Mouse (Mus musculus) lung, postnatal 0 days (tissue): ENCODE results near the gene Pdcd1.
"Not testable (repeated sequence)": the region's sequence is repeated elsewhere in the genome, so short reads cannot be mapped to it uniquely, and the experiment has no call there.

Experiments
- CTCF ChIP-seq: IDR thresholded peaks from 2 replicates; pipeline ENCODE4 v1.5.1; 2016; ENCODE audit warnings: antibody characterized with exemption, mild to moderate bottlenecking
- EP300 ChIP-seq: IDR thresholded peaks from 2 replicates; pipeline ENCODE4 v1.6.1; 2016; ENCODE audit warnings: antibody characterized with exemption, mild to moderate bottlenecking, control low read depth

DNA sequence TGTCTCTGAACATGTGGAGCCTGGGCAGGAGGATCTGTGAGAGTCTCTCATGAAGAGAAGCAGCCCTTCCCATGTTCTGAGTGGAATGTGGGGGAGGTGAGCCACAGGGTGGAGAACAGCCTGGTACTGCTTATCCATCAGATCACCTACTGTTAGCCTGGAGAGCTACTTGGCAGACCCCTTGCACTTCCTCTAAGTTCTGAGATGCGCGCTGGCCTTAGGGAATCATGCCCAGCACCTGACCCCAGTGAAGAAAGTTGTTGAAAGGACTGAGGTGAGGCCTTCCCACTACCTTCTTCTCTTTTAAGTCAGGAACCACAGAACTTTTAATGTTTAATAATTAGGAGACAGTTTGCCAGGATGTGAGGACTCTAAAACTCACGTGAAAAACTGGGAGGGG lies 60.9 kb downstream of the Pdcd1 start:
- not testable (repeated sequence) for TF ChIP-seq EP300, CTCF
